Mouse (Mus musculus) heart, embryonic 10.5 days (tissue): Measurements from ENCODE around the gene Csmd2. TPM values are rescaled to one million over a fixed set of nuclear protein-coding genes. Genes with fewer than 3 reads are reported as not detected.
"Not testable (repeated sequence)": the region's sequence is repeated elsewhere in the genome, so short reads cannot be mapped to it uniquely, and the experiment has no call there.

Experiments used
- DNase-seq: peaks from one replicate; pipeline ENCODE4 v3.0.0-alpha.2; 2017; ENCODE audit warnings: low spot score
- H3K27ac ChIP-seq: fragments of 300-500 bp; sonication (generic); 2 replicates; pipeline ENCODE4 v1.5.1; 2016; ENCODE audit warnings: mild to moderate bottlenecking
- H3K27me3 ChIP-seq: fragments of 300-500 bp; sonication (generic); 2 replicates; pipeline ENCODE4 v1.6.1; 2016; ENCODE audit warnings: mild to moderate bottlenecking; ENCODE audit not compliant: poor library complexity, insufficient read depth, severe bottlenecking
- H3K36me3 ChIP-seq: fragments of 300-500 bp; sonication (generic); 2 replicates; pipeline ENCODE4 v1.6.1; 2016; ENCODE audit warnings: mild to moderate bottlenecking, moderate library complexity
- H3K4me1 ChIP-seq: fragments of 300-500 bp; sonication (generic); 2 replicates; pipeline ENCODE4 v1.6.1; 2016; ENCODE audit warnings: mild to moderate bottlenecking
- H3K4me3 ChIP-seq: fragments of 300-500 bp; sonication (generic); 2 replicates; pipeline ENCODE4 v1.5.1; 2016; ENCODE audit warnings: mild to moderate bottlenecking, moderate library complexity
- H3K9me3 ChIP-seq: fragments of 300-500 bp; sonication (generic); 2 replicates; pipeline ENCODE4 v1.6.1; 2016; ENCODE audit warnings: mild to moderate bottlenecking, moderate library complexity
- WGBS: fragments of 180-500 bp; shearing (Covaris S2); methylation state at CpG from one replicate; pipeline ENCODE4 v1.1.7; 2016; 5-methylcytosine and 5-hydroxymethylcytosine counted together
- polyA plus RNA-seq: library from polyadenylated mRNA; unstranded; fragments of >200 nt; fragmentation: Nextera tagmentation; extraction: Ambion mirVana; gene quantifications from 2 replicates; pipeline ENCODE4 v1.2.1, GENCODE M21; 2016

The Csmd2 gene
- polyA plus RNA-seq, 1 experiment from 2014 or later, result 0.26 TPM

DNA sequence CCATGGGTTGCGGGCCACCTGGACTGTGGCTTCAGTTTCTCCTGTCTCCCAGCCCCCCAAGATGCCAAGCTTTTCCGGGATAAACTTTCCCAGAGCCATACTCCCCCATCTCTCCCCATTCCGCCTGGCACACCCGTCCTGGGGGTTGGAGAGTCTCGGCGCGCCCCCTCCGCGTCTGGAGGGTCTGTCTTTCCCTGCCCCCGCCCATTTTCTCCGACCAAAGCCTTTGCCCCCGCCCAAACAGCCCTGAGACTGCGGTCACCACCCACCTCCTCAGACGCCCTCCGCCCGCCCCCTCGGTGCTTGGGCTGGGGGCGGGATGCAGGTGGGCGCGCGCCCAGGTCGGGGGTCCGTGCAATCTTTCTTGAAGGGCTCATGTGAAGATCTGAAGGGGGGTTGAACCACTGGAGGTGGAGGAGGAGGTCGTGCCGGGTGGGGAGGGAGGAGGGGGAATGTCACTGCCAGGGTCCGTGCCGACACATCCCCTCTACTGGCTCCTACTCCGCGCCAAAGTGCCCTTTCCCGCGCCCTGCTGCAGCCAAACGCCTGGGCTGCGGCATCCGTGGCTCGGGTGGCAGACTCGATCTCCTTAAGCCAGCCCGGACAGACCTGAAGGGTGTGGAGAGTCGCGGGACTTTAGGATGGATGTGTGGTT lies 996 bp downstream of the Csmd2 start:
- peak overlapping the region; percentile 65 for H3K4me3 ChIP-seq
- peaks cover 19% of the 10 kb centered on the region for H3K4me1 ChIP-seq
- H3K27me3 ChIP-seq, result peaks cover 88% of the 10 kb centered on the region
- 1% methylated on average over 39 of the region's 39 CpGs for WGBS
- no peaks in the 10 kb centered on the region for H3K9me3 ChIP-seq
- H3K27ac ChIP-seq, result no peak overlapping the region
- no peak for DNase-seq
- no peaks in the 10 kb centered on the region for H3K36me3 ChIP-seq

DNA sequence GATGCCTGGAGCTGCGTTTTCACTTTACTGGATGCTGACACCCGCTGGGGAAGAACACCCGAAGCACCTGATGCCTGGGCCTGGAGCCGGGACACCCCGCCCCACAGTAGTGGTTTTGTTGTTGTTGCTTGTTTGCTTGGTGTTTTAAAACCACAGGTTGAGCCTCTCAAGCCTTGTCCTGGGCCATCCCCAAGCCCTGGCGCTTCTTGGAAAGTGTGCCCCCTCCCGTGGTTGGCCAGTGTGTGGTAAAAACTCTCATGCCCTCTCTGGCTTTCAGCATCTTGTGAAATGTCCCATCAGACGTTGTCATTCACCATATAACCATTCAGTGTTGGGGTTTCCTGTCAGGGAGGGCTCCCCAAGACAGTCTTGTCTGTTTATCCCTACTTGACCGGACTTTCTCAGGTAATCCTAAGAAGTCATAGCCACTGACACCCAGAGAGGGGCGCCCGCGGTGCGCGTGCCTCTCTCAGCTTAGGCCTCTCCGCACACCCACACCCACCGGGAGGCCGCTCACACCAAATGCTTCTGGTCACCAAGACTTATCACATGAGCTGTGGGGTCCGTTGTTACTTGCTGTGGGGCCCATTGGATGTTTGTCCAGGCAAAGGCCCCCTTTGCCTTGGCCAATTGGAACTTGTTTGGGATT lies 1.8 kb downstream of the Csmd2 start:
- no peak overlapping the region for H3K4me3 ChIP-seq
- peaks cover 85% of the 10 kb centered on the region for H3K27me3 ChIP-seq
- 4% methylated on average over 18 of the region's 18 CpGs for WGBS
- H3K4me1 ChIP-seq, result peaks cover 19% of the 10 kb centered on the region
- no peak overlapping the region for H3K27ac ChIP-seq
- no peaks in the 10 kb centered on the region for H3K9me3 ChIP-seq
- no peaks in the 10 kb centered on the region for H3K36me3 ChIP-seq
- DNase-seq, result no peak

DNA sequence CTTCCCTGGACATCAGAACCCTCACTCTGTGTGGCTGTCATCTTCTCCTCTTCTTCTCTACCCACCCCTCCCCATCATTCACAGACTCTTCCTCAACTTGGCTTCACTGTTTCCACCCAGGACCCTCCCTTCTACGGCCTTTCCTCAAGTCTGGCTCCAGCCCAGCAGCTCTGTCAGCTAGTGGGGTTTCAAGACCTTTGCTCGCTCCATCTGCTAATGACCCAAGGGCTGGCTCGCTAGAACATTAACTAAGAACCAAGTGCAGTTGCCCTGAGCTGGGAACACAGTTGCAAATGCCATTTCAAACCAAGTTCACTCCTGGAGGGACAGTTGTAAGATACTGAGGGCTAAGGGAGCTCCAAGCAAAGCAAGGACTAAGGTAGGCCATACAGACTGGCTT lies 11.6 kb downstream of the Csmd2 start:
- no peak overlapping the region for H3K27ac ChIP-seq
- H3K4me3 ChIP-seq, result no peak overlapping the region
- 0 out of 2 replicates have a peak, but pooled peaks cover 5% of the 10 kb centered on the region for H3K4me1 ChIP-seq
- peaks cover 6% of the 10 kb centered on the region; the same call in 1 of the 2 replicates for H3K27me3 ChIP-seq
- no peak for DNase-seq
- no peaks in the 10 kb centered on the region for H3K9me3 ChIP-seq
- WGBS, result 76% methylated on average over 3 of the region's 3 CpGs
- no peaks in the 10 kb centered on the region for H3K36me3 ChIP-seq

DNA sequence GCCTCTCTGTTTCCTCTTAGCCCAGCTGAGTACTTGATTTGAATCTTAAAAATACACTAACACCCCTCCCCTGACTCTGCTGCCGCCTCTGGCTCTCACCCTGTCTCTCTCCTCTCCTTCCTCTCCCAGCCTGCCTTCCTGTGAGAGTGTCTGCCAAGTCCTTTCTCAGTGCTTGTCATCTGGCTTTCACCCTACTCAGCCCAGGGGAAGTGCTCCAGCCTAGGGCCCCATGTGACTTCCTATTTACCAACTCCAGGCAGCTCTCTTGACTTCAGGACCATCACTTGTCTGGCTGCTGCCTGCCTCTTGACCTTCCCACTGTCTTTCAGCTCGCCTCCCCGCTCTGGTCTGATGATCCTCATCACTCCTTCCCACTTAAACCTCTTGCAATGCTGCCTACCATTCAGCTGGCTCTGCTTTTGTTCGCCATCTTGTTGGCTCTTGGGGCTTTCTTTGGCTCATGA lies 15.0 kb downstream of the Csmd2 start:
- 55% methylated on average over 4 of the region's 4 CpGs for WGBS
- H3K27ac ChIP-seq, result no peak overlapping the region
- no peaks in the 10 kb centered on the region for H3K9me3 ChIP-seq
- H3K4me3 ChIP-seq, result no peak overlapping the region
- H3K4me1 ChIP-seq, result 0 out of 2 replicates have a peak, but pooled peaks cover 5% of the 10 kb centered on the region
- no peak for DNase-seq
- H3K36me3 ChIP-seq, result no peaks in the 10 kb centered on the region
- H3K27me3 ChIP-seq, result peaks cover 9% of the 10 kb centered on the region; the same call in 1 of the 2 replicates

DNA sequence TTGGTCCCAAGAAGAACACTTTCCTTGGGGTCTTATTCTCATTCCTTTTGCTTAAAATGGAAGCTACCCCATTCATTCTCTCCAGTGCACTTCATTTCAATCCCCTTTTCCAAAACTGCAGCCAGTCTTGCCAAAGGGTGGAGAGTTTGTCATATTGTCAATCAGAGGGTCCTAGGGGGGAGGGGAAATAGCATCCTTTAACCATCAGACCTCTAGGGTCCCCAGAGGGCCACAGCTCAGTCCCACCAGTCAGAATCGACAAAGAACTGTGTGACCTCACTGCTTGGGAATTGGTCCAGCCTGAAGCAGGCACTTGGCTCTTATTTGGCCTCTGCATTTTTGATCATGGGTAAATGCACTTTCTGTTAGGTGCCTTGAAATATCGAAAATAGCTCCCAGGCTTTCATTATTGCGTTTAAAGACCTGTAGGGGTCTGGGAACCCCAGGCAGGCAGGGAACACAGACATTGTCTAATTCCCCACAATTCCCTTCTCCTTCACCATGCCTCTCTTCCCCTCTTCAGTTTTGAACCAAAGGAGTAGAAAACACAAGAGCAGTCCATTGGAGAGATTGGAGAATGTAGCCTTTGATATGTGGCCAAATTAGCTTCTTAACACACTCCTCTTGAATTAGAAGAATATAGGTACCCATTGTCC lies 17.3 kb downstream of the Csmd2 start:
- Histone ChIP-seq H3K4me3 (no peak overlapping the region), H3K27me3 (peaks cover 3% of the 10 kb centered on the region; the same call in 1 of the 2 replicates), H3K36me3 (no peaks in the 10 kb centered on the region), H3K4me1 (0 out of 2 replicates have a peak, but pooled peaks cover 5% of the 10 kb centered on the region), H3K27ac (no peak overlapping the region), H3K9me3 (no peaks in the 10 kb centered on the region)
- DNase-seq, result no peak
- WGBS, result 63% methylated on average over 3 of the region's 3 CpGs

DNA sequence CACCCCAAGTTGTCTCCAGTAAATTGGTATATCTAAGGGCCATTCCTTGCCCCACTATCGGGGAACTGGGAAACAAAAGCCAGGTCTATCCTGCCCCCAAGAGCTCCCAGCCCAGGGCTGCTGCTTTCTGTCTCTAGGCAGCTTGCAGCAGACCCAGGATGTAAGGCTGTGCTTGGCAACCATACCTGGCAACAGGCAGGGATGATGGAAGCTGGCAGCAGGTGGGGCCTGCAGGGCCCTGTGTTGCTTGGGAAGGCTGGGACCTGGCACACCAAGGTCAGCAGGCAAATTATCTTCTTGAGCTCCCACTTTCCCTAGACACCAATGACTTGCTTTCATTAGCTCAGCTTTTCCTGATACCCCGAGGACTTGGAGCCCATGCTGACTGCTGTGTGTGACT lies 31.8 kb downstream of the Csmd2 start:
- peaks cover 8% of the 10 kb centered on the region; the same call in 1 of the 2 replicates for H3K27me3 ChIP-seq
- no peaks in the 10 kb centered on the region for H3K9me3 ChIP-seq
- H3K27ac ChIP-seq, result no peak overlapping the region
- no peak overlapping the region for H3K4me3 ChIP-seq
- no peaks in the 10 kb centered on the region for H3K36me3 ChIP-seq
- H3K4me1 ChIP-seq, result peaks cover 6% of the 10 kb centered on the region; the same call in 1 of the 2 replicates
- WGBS, result 68% methylated on average over 2 of the region's 2 CpGs
- DNase-seq, result no peak

DNA sequence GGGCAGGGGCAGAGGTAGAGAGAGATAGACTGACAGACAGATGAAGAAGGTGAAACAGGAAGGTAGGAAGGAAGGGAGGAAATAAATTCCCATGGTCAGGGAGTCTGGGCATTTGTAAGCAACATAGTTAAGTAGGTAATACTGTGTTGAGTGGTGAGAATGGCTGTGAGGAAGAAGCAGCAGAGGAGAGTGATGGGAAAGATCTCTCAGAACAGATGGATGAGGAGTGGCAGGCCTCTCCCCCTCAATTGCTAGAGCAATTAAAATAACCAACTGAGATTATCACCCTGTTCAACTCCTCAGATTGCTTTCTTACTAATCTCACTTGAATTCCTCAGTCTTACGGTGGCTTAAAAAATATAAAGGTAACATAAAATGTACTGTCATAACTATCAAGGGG lies 40.6 kb downstream of the Csmd2 start:
- Histone ChIP-seq H3K4me1 (no peaks in the 10 kb centered on the region), H3K27me3 (no peaks in the 10 kb centered on the region), H3K27ac (no peak overlapping the region), H3K36me3 (no peaks in the 10 kb centered on the region), H3K4me3 (no peak overlapping the region), H3K9me3 (no peaks in the 10 kb centered on the region)
- 76% methylated on average over 1 of the region's 1 CpGs for WGBS
- no peak for DNase-seq

DNA sequence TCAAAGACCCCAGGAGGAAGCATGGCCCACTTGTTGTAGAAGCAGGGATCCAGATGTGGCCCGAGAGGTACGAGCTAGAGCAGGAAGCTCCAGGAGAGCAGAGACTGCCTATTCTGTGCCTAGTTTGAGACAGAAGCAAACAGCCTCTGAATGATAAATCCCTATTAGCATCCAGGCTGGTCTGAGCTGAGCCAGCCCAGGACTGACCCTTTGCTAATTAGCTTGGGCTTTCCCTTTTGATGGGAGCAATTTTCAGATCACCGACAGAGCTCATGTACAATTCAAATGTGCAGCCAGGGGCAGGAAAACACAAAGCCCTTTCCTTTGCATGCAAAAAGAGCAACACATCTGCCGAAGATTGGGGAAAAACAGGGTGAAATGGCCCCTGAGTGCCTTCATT lies 54.2 kb downstream of the Csmd2 start:
- H3K27ac ChIP-seq, result no peak overlapping the region
- WGBS, result 72% methylated on average over 4 of the region's 4 CpGs
- no peak overlapping the region for H3K4me3 ChIP-seq
- H3K36me3 ChIP-seq, result no peaks in the 10 kb centered on the region
- no peaks in the 10 kb centered on the region for H3K9me3 ChIP-seq
- H3K27me3 ChIP-seq, result no peaks in the 10 kb centered on the region
- no peak for DNase-seq
- no peaks in the 10 kb centered on the region for H3K4me1 ChIP-seq

DNA sequence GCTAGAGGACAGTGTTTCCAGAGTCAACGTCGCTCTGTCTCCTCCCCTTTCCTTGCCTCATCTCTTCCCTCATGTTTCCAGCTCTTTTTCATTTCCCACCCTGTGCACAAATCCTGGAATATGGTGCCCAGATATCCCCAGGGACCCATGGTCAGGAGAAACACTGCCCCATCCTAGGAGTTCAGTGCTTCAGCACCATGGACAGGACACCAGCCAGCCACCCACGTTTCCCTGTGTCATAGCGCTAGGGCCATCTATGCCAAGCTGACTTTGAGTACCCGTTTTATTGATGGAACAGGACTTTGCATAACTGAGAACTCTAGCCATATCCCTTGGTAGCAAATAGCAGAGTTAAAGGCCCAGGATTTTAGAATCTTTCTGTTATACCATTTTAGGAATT lies 55.0 kb downstream of the Csmd2 start:
- no peaks in the 10 kb centered on the region for H3K27me3 ChIP-seq
- no peaks in the 10 kb centered on the region for H3K36me3 ChIP-seq
- no peaks in the 10 kb centered on the region for H3K9me3 ChIP-seq
- no peak for DNase-seq
- 26% methylated on average over 5 of the region's 5 CpGs for WGBS
- no peak overlapping the region for H3K4me3 ChIP-seq
- no peak overlapping the region for H3K27ac ChIP-seq
- no peaks in the 10 kb centered on the region for H3K4me1 ChIP-seq

DNA sequence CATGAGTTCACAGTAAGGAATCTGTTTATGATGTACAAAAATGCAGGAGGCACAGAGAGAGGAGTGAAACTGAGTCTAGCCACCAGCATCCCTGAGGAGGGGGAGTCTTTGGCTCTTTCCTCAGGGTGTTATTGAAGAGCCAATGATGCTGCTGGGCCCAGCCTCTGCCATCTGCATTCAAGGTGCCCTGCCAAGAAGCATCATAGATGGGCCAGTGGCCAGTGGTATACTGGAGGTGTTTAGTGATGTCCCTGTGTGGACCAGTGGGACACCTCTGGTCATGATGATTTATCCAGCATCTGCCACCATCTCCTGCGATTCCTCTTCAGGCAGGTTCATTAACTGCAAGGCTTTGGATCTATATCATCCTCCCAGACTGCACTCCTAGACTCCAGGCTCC lies 61.1 kb downstream of the Csmd2 start:
- Histone ChIP-seq H3K4me3 (no peak overlapping the region), H3K27ac (no peak overlapping the region), H3K9me3 (no peaks in the 10 kb centered on the region), H3K4me1 (no peaks in the 10 kb centered on the region), H3K27me3 (no peaks in the 10 kb centered on the region), H3K36me3 (no peaks in the 10 kb centered on the region)
- no peak for DNase-seq
- 75% methylated on average over 1 of the region's 1 CpGs for WGBS

DNA sequence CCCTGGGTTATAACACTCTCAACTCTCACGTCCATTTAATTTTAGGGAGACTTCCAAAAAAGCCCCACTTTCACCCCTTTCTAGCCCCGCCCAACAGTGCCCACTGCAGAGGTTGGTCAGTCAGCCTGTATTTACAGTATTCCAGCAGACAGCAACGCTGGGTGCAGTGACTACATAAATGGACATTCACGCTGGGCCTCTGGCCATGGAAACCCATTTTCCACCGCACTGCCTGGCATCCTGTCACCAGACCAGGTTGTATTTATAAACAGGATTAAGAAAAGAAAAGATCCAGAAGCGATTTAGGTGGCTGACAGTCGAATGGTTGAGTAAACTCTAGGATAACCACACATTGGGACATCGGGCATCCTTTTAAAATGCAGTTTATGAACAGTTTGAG lies 65.0 kb downstream of the Csmd2 start:
- no peaks in the 10 kb centered on the region for H3K9me3 ChIP-seq
- H3K4me1 ChIP-seq, result no peaks in the 10 kb centered on the region
- no peak overlapping the region for H3K4me3 ChIP-seq
- H3K27ac ChIP-seq, result no peak overlapping the region
- DNase-seq, result no peak
- no peaks in the 10 kb centered on the region for H3K36me3 ChIP-seq
- H3K27me3 ChIP-seq, result no peaks in the 10 kb centered on the region
- 76% methylated on average over 8 of the region's 8 CpGs for WGBS

DNA sequence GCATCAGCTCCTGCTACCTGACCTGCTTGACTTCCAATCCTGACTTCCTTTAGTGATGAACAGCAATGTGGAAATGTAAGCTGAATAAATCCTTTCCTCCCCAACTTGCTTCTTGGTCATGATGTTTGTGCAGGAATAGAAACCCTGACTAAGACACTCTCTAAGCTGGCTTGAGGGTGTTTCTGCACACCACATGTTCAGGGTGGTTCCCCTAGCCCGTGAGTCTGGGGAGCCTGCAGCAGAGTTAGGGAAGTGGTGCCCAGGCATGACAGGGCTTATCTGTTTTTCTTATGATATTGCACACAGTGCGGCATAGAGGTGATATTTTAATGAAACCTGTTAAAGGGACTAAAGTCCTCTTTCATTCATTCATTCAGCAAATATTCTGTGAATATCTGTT lies 73.6 kb downstream of the Csmd2 start:
- H3K4me3 ChIP-seq, H3K27me3 ChIP-seq, H3K27ac ChIP-seq, H3K36me3 ChIP-seq, DNase-seq, H3K9me3 ChIP-seq, H3K4me1 ChIP-seq: not testable (repeated sequence)
- 69% methylated on average over 2 of the region's 2 CpGs for WGBS

DNA sequence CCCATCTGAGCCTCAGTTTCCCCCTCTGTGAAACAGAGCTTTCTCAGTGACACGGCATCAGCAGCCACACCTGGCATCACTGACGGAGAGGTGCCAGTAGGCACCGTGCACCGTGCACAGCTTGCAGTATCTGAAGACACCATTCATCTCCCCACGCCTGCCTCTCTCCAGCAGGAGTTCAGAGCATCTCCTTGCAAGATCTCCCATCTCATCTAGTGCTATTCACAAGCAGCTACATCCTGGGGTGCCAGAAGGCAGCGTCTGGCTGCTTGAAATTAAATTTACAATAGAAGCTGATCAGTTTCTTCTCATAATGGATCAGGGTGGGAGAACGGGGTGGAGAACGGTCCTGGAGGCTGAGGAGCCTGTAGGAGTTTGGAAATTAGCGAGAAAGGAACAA lies 79.5 kb downstream of the Csmd2 start:
- H3K9me3 ChIP-seq, result no peaks in the 10 kb centered on the region
- H3K36me3 ChIP-seq, result no peaks in the 10 kb centered on the region
- WGBS, result 88% methylated on average over 9 of the region's 9 CpGs
- H3K4me3 ChIP-seq, result no peak overlapping the region
- DNase-seq, result no peak
- no peaks in the 10 kb centered on the region for H3K4me1 ChIP-seq
- no peaks in the 10 kb centered on the region for H3K27me3 ChIP-seq
- no peak overlapping the region for H3K27ac ChIP-seq
